Mouse (Mus musculus) ES-E14 (cell line): Measurements from ENCODE around the gene Gpr179. TPM values are rescaled to one million over a fixed set of nuclear protein-coding genes. Genes with fewer than 3 reads are reported as not detected.
A peak's percentile ranks its signal among the peaks of the same experiment; 100 is the strongest.

Experiments used
- DNase-seq: peaks from one replicate; pipeline ENCODE4 v3.0.0-alpha.2; 2013; ENCODE audit warnings: low read depth, low spot score
- H3K27ac ChIP-seq: 2 replicates; pipeline ENCODE4 v1.5.1; 2012; ENCODE audit warnings: low read depth, mild to moderate bottlenecking, low read length, moderate library complexity, mixed read lengths; ENCODE audit not compliant: poor library complexity, insufficient read depth, severe bottlenecking
- H3K36me3 ChIP-seq: 2 replicates; pipeline ENCODE4 v1.6.1; 2012; ENCODE audit warnings: mild to moderate bottlenecking, low read length, moderate library complexity, mixed read lengths; ENCODE audit not compliant: control insufficient read depth, poor library complexity, insufficient read depth, severe bottlenecking
- H3K4me1 ChIP-seq, 2 experiments: fragments of 150-350 bp in 1 of 2; sonication (generic) in 1 of 2; 2 replicates each; pipeline ENCODE4 v1.6.1; 2012; ENCODE audit warnings: low read length in 2 of 2, mild to moderate bottlenecking in 1 of 2, mixed read lengths in 1 of 2; ENCODE audit not compliant: control insufficient read depth in 2 of 2, insufficient read depth in 2 of 2, poor library complexity in 1 of 2
- H3K4me3 ChIP-seq, 2 experiments: fragments of 150-350 bp in 1 of 2; sonication (generic) in 1 of 2; 2 replicates each; pipeline ENCODE4 v1.5.1; 2012; ENCODE audit warnings: low read length in 2 of 2, low read depth in 1 of 2, mild to moderate bottlenecking in 1 of 2, mixed read lengths in 1 of 2; ENCODE audit not compliant: insufficient read depth in 1 of 2, poor library complexity in 1 of 2, severe bottlenecking in 1 of 2
- H3K9ac ChIP-seq: 2 replicates; pipeline ENCODE4 v1.6.1; 2012; ENCODE audit warnings: low read depth, mild to moderate bottlenecking, low read length, mixed read lengths; ENCODE audit not compliant: poor library complexity, insufficient read depth, severe bottlenecking
- H3K9me3 ChIP-seq: fragments of 150-350 bp; sonication (generic); 2 replicates; pipeline ENCODE4 v1.6.1; 2012; ENCODE audit warnings: low read depth, mild to moderate bottlenecking, low read length; ENCODE audit not compliant: control insufficient read depth, insufficient read depth
- CHD2 ChIP-seq: IDR thresholded peaks from 2 replicates; pipeline ENCODE4 v1.6.1; 2014; ENCODE audit warnings: mild to moderate bottlenecking, low read depth, low read length, inconsistent platforms
- HCFC1 ChIP-seq: IDR thresholded peaks from 2 replicates; pipeline ENCODE4 v1.6.1; 2012; ENCODE audit warnings: low read length, inconsistent platforms, borderline replicate concordance; ENCODE audit not compliant: insufficient read depth
- MAFK ChIP-seq: IDR thresholded peaks from 2 replicates; pipeline ENCODE4 v1.6.1; 2014; ENCODE audit warnings: mild to moderate bottlenecking, low read depth, low read length, inconsistent platforms; ENCODE audit not compliant: insufficient read depth
- ZC3H11A ChIP-seq: IDR thresholded peaks from 2 replicates; pipeline ENCODE4 v1.6.1; 2012; ENCODE audit warnings: low read depth, mild to moderate bottlenecking, inconsistent platforms, low read length, borderline replicate concordance
- ZNF384 ChIP-seq: IDR thresholded peaks from 2 replicates; pipeline ENCODE4 v1.6.1; 2012; ENCODE audit warnings: low read depth, low read length, inconsistent platforms
- in situ Hi-C, 2 experiments: fragments of 600-800 bp; cut with MboI; formaldehyde crosslinking; loops; one replicate each; pipeline ENCODE4 v1.15.1; 2025; ENCODE audit warnings: low sequenced_read_pairs in 2 of 2, inconsistent platforms in 1 of 2; ENCODE audit not compliant: unreplicated experiment in 2 of 2
- total RNA-seq: library from RNA; depleted of rRNA; stranded (reverse); fragments of 300-350 nt; gene quantifications from 2 replicates; pipeline ENCODE4 v1.2.3, GENCODE M21; 2012; rRNA removed

The Gpr179 gene
- total RNA-seq, 1 experiment = 0.31 TPM

- H3K4me3 ChIP-seq = no peak overlapping the region
- DNase-seq = no peak
- H3K9ac ChIP-seq = 0 out of 2 replicates have a peak overlapping the region, but pooled peaks have one; percentile 14
- H3K4me1 ChIP-seq = peaks cover 18 to 23% of the 10 kb centered on the region in 2 experiments
- H3K27ac ChIP-seq = peak overlapping the region; percentile 80; the same call in 1 of the 2 replicates
- in situ Hi-C loops = no loop called here
- H3K36me3 ChIP-seq = no peaks in the 10 kb centered on the region
- H3K9me3 ChIP-seq = no peaks in the 10 kb centered on the region
- TF ChIP-seq MAFK = no peak
- no peak for TF ChIP-seq ZC3H11A
- TF ChIP-seq CHD2 = no peak
- TF ChIP-seq ZNF384 = peak; percentile 91; the same call in 1 of the 2 replicates
- TF ChIP-seq HCFC1 = no peak
Measured at GRCm38 (mm10) chr11:97287643-97288042, 64.2 kb downstream of the Gpr179 start.

DNA sequence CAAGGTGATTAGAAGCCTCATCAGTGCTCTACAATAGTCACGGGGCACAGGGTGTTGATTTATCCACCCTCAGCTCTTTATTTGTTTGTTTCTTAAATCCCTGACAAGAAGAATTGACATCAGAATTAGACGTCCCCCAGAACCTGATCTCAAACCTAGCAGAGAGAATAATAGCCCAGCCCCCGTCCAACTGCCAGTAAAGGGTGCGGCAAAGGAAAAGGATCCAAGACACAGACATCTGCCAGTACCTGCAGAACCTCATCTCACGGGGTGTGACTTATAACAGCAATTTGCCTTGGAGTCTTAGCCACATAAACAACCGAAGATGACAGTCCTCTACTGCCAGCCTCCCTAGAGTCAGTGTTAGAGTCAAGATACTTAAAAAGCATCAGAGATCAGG lies 64.9 kb downstream of the Gpr179 start:
- H3K9ac ChIP-seq = peak overlapping the region; percentile 14; the same call in 1 of the 2 replicates
- H3K4me3 ChIP-seq = peak overlapping the region in 1 of 2 experiments; percentile 28; a peak in 1 of 4 replicates
- H3K9me3 ChIP-seq = no peaks in the 10 kb centered on the region
- TF ChIP-seq MAFK (no peak), ZC3H11A (no peak), CHD2 (no peak), HCFC1 (no peak)
- in situ Hi-C loops = no loop called here
- H3K27ac ChIP-seq = peak overlapping the region; percentile 80; the same call in 1 of the 2 replicates
- H3K4me1 ChIP-seq = peaks cover 16 to 23% of the 10 kb centered on the region in 2 experiments
- H3K36me3 ChIP-seq = no peaks in the 10 kb centered on the region
- no peak for DNase-seq

GRCm38 (mm10) chr11:97285852-97286775 lies 65.8 kb downstream of the Gpr179 start:
- H3K36me3 ChIP-seq = no peaks in the 10 kb centered on the region
- DNase-seq = no peak
- H3K9me3 ChIP-seq = no peaks in the 10 kb centered on the region
- no peak overlapping the region for H3K4me3 ChIP-seq
- in situ Hi-C loops = no loop called here
- H3K4me1 ChIP-seq = peaks cover 18 to 23% of the 10 kb centered on the region in 2 experiments
- TF ChIP-seq ZNF384 (peak; percentile 56; the same call in 1 of the 2 replicates), HCFC1 (no peak)
- H3K27ac ChIP-seq = peak overlapping the region; percentile 47; the same call in 1 of the 2 replicates
- no peak overlapping the region for H3K9ac ChIP-seq

DNA sequence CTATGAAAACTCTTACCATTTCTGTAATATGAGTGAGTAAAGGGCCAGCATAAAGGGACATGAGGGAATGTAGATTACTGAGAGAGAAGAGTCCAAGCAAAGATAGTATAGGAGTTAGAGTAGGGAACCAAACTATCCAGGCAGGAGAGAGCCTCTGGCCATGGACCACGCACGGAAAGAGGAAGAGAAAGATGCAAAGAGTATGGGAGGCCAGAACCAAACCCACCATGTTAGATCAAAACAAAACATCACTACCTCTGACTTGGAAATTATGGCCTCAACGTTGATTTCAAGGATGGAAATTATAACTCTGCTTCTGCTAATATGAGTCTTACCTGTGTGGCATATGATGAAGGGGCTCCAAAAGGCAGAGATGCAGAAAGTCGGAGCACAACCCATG lies 67.0 kb downstream of the Gpr179 start:
- Histone ChIP-seq H3K9me3 (no peaks in the 10 kb centered on the region), H3K4me1 (peaks cover 18 to 19% of the 10 kb centered on the region in 2 experiments), H3K4me3 (no peak overlapping the region), H3K36me3 (no peaks in the 10 kb centered on the region), H3K9ac (no peak overlapping the region), H3K27ac (no peak overlapping the region)
- in situ Hi-C loops = no loop called here
- no peak for DNase-seq
- no peak for TF ChIP-seq HCFC1
- TF ChIP-seq ZC3H11A = no peak
- TF ChIP-seq CHD2 = no peak
- TF ChIP-seq ZNF384 = no peak
- no peak for TF ChIP-seq MAFK

DNA sequence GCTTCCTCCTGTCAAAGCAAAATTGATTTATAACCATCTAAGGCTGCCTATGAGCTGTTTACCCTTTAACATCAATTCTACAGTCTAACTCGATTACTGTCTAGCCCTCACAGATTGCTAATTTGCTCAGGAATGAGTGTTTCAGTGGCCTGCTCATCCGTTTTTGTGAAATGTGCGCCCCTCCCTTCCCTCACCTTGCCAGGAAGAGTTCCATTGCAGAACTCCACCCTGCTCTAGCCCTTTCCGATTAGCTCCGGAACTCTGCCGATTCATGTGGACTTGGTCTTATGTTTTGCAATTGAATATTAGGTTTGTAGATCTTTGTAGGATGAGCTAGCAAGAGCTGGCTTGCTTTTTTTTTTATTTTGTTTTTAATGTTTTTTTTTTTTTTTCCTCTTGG lies 69.7 kb downstream of the Gpr179 start:
- Histone ChIP-seq H3K27ac (peak overlapping the region; percentile 67; the same call in 1 of the 2 replicates), H3K9me3 (no peaks in the 10 kb centered on the region), H3K4me3 (peak overlapping the region; percentile 11 to 38; a peak in 3 of 4 replicates), H3K9ac (peak overlapping the region; percentile 59; the same call in 1 of the 2 replicates), H3K4me1 (peaks cover 12 to 16% of the 10 kb centered on the region in 2 experiments), H3K36me3 (no peaks in the 10 kb centered on the region)
- TF ChIP-seq ZNF384 (no peak), MAFK (no peak), HCFC1 (no peak), ZC3H11A (no peak), CHD2 (no peak)
- DNase-seq = no peak
- in situ Hi-C loops = no loop called here

Other genes with a start within 250 kb of the Gpr179 start
- 0.27 and 0.32 TPM in 2 replicates for gene Tbx21, start 236.7 kb downstream of the Gpr179 start, total RNA-seq
- 3.5 and 4.5 TPM in 2 replicates for gene Tbkbp1, start 200.6 kb downstream of the Gpr179 start, total RNA-seq
- gene Kpnb1, start 164.2 kb downstream of the Gpr179 start, total RNA-seq = 272 and 369 TPM in 2 replicates
- gene Npepps, start 71.4 kb downstream of the Gpr179 start, total RNA-seq = 86.1 and 107 TPM in 2 replicates
- 53.8 and 76.8 TPM in 2 replicates for gene Mrpl45, start 36.4 kb downstream of the Gpr179 start, total RNA-seq
- gene Socs7, start 10.5 kb upstream of the Gpr179 start, total RNA-seq = 14.3 and 14.5 TPM in 2 replicates
- 22.6 and 26.3 TPM in 2 replicates for gene Arhgap23, start 63.5 kb upstream of the Gpr179 start, total RNA-seq
- 0.36 and 0.63 TPM in 2 replicates for gene 4933428G20Rik, start 148.3 kb upstream of the Gpr179 start, total RNA-seq
- gene Srcin1, start 224.1 kb upstream of the Gpr179 start, total RNA-seq = 2.4 and 4.1 TPM in 2 replicates